Mouse (Mus musculus): ENCODE measurements around the gene Slc22a15. TPM values are rescaled to one million over a fixed set of nuclear protein-coding genes. Genes with fewer than 3 reads are reported as not detected.
"Not testable (repeated sequence)": the region's sequence is repeated elsewhere in the genome, so short reads cannot be mapped to it uniquely, and the experiment has no call there.

Gene Slc22a15
- polyA plus RNA-seq, 1 experiment from 2014 or later, result 7.6 TPM

DNA sequence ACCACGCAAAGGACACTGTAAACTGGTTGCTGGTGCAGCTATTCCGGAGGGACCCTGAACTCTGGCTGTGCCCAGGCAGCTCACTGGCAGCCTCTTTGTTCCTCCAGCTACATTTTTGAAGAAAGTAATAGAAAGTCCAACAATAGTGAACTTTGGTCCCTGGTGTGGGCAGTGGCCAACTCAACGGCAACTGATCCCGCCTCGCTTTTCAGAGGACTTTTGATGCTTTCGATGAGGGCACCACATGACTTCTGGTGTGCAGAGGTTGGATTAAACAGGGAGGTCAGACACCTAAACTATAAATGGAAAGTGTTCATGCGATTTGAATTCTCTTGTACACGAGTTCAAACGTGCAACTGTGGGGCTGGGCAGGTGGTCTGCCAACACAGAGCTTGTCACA is 99.9 kb downstream of the Slc22a15 start:
- no peak overlapping the region for H3K4me3 ChIP-seq (ENCODE audit: low read depth, low read length)
- H3K9ac ChIP-seq (ENCODE audit: low read length), result no peak overlapping the region

DNA sequence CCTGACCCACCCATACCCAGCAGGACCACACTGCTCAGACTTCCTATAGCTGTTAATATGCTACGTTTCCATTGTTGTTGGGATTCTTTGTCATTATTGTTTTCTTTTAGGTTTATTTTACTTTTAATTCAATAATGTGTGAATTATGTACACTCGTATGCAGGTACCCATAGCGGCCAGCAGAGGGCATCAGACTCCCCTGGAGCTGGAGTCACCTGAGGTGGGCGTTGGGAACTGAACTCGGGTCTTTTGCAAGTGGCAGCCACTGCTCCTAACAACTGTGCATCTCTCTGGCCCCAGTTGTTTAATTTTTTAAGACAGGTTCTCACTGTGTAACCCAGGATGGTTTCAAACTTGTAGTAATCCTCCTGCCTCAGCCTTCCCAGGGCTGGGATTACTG is 102.2 kb downstream of the Slc22a15 start:
- Histone ChIP-seq H3K36me3 (ENCODE audit: control insufficient read depth, insufficient read depth, low read length) (no peaks in the 10 kb centered on the region), H3K4me1 (ENCODE audit: control insufficient read depth, insufficient read depth, low read length) (no peaks in the 10 kb centered on the region), H3K27me3 (ENCODE audit: control insufficient read depth, insufficient read depth, low read length) (no peaks in the 10 kb centered on the region), H3K4me2 (ENCODE audit: low read depth) (no peak overlapping the region), H3K9me3 (ENCODE audit: control insufficient read depth, low read length) (no peaks in the 10 kb centered on the region), H3K4me3 (ENCODE audit: low read depth, low read length) (no peak overlapping the region), H3K27ac (ENCODE audit: low read depth, low read length) (no peak overlapping the region), H3K9ac (ENCODE audit: low read length) (no peak overlapping the region)
- ATAC-seq (ENCODE audit: insufficient read depth, low FRiP score, low TSS enrichment) (no peak), DNase-seq (ENCODE audit: low spot score) (no peak)
- 77% methylated on average over 5 of the region's 5 CpGs for WGBS

More for the DNA sequence above, 99.9 kb downstream of the Slc22a15 start:
- no peak for DNase-seq (ENCODE audit: low spot score)
- H3K27ac ChIP-seq (ENCODE audit: low read depth, low read length), result no peak overlapping the region
- H3K4me1 ChIP-seq (ENCODE audit: control insufficient read depth, insufficient read depth, low read length), result no peaks in the 10 kb centered on the region
- H3K4me2 ChIP-seq (ENCODE audit: low read depth), result no peak overlapping the region
- H3K9me3 ChIP-seq (ENCODE audit: control insufficient read depth, low read length), result no peaks in the 10 kb centered on the region
- ATAC-seq (ENCODE audit: insufficient read depth, low FRiP score, low TSS enrichment), result no peak
- WGBS, result 89% methylated on average over 9 of the region's 9 CpGs
- H3K36me3 ChIP-seq (ENCODE audit: control insufficient read depth, insufficient read depth, low read length), result no peaks in the 10 kb centered on the region
- H3K27me3 ChIP-seq (ENCODE audit: control insufficient read depth, insufficient read depth, low read length), result no peaks in the 10 kb centered on the region

DNA sequence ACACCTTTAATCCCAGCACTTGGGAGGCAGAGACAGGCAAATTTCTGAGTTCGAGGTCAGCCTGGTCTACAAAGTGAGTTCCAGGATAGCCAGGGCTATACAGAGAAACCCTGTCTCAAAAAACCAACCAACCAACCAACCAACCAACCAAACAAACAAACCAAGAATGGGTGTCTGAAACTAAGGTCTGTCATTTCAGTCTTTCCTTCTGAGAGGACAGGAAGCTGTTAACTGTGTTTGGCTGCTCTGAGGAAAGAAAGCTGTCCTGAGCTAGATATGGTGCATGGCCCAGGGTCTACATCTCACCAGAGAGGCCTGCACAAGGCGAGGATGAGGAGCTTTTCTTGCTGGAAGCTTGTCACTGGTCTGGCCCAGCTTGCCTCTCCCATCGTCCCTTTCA is 103.5 kb downstream of the Slc22a15 start:
- not testable (repeated sequence) for H3K36me3 ChIP-seq (ENCODE audit: control insufficient read depth, insufficient read depth, low read length); H3K9ac ChIP-seq (ENCODE audit: low read length); ATAC-seq (ENCODE audit: insufficient read depth, low FRiP score, low TSS enrichment); H3K4me2 ChIP-seq (ENCODE audit: low read depth); H3K4me3 ChIP-seq (ENCODE audit: low read depth, low read length); H3K4me1 ChIP-seq (ENCODE audit: control insufficient read depth, insufficient read depth, low read length); H3K9me3 ChIP-seq (ENCODE audit: control insufficient read depth, low read length); DNase-seq (ENCODE audit: low spot score); H3K27me3 ChIP-seq (ENCODE audit: control insufficient read depth, insufficient read depth, low read length); H3K27ac ChIP-seq (ENCODE audit: low read depth, low read length)
- WGBS, result 76% methylated on average over 3 of the region's 3 CpGs

DNA sequence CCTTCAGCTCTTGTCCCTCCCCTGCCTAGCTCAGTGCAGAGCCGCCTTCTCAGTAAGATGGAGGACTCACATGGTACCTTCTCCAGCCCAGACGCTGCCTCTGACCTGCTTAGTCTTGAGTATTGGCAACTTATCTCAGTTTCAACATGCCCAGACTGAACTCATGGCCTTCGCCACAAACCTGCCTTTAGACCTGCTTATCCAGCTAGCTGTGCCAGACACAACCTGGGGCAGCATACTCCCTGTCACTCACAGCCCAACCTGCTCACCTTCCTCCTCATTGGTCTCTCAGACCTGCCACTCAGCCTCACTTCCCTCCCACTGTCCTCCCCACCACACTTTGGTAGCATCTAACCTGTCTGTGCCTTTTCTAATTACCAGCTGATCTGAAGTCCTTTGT is 108.2 kb downstream of the Slc22a15 start:
- H3K27me3 ChIP-seq (ENCODE audit: control insufficient read depth, insufficient read depth, low read length), result no peaks in the 10 kb centered on the region
- WGBS, result 77% methylated on average over 3 of the region's 3 CpGs
- H3K27ac ChIP-seq (ENCODE audit: low read depth, low read length), result no peak overlapping the region
- no peaks in the 10 kb centered on the region for H3K4me1 ChIP-seq (ENCODE audit: control insufficient read depth, insufficient read depth, low read length)
- no peak overlapping the region for H3K9ac ChIP-seq (ENCODE audit: low read length)
- no peak overlapping the region for H3K4me2 ChIP-seq (ENCODE audit: low read depth)
- H3K36me3 ChIP-seq (ENCODE audit: control insufficient read depth, insufficient read depth, low read length), result no peaks in the 10 kb centered on the region
- no peak overlapping the region for H3K4me3 ChIP-seq (ENCODE audit: low read depth, low read length)
- H3K9me3 ChIP-seq (ENCODE audit: control insufficient read depth, low read length), result no peaks in the 10 kb centered on the region
- no peak for ATAC-seq (ENCODE audit: insufficient read depth, low FRiP score, low TSS enrichment)
- DNase-seq (ENCODE audit: low spot score), result no peak

DNA sequence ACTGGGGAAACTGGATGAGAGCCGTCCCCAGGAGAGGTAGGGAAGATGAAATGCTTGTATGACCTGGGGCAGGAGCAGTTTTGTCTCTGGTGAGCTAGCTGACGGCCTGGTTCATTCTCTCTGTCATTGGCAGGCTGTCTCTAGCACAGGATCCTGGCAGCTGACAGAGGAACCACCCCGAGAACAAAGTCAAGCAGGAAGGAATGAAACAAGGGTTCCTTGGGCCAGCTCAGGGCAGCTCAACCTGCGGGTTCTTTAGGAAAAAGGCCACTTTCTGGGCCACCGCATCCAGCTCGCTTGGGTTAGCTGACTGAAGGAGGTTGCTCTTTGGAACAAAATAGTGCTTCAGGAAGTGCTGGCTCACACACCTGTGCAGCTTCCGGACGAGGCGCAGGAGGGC is 109.5 kb downstream of the Slc22a15 start:
- WGBS, result 81% methylated on average over 9 of the region's 9 CpGs
- DNase-seq (ENCODE audit: low spot score), result no peak
- no peak for ATAC-seq (ENCODE audit: insufficient read depth, low FRiP score, low TSS enrichment)
- H3K27ac ChIP-seq (ENCODE audit: low read depth, low read length), result no peak overlapping the region
- no peaks in the 10 kb centered on the region for H3K27me3 ChIP-seq (ENCODE audit: control insufficient read depth, insufficient read depth, low read length)
- no peaks in the 10 kb centered on the region for H3K9me3 ChIP-seq (ENCODE audit: control insufficient read depth, low read length)
- no peaks in the 10 kb centered on the region for H3K36me3 ChIP-seq (ENCODE audit: control insufficient read depth, insufficient read depth, low read length)
- no peaks in the 10 kb centered on the region for H3K4me1 ChIP-seq (ENCODE audit: control insufficient read depth, insufficient read depth, low read length)
- H3K9ac ChIP-seq (ENCODE audit: low read length), result no peak overlapping the region
- no peak overlapping the region for H3K4me3 ChIP-seq (ENCODE audit: low read depth, low read length)
- no peak overlapping the region for H3K4me2 ChIP-seq (ENCODE audit: low read depth)

DNA sequence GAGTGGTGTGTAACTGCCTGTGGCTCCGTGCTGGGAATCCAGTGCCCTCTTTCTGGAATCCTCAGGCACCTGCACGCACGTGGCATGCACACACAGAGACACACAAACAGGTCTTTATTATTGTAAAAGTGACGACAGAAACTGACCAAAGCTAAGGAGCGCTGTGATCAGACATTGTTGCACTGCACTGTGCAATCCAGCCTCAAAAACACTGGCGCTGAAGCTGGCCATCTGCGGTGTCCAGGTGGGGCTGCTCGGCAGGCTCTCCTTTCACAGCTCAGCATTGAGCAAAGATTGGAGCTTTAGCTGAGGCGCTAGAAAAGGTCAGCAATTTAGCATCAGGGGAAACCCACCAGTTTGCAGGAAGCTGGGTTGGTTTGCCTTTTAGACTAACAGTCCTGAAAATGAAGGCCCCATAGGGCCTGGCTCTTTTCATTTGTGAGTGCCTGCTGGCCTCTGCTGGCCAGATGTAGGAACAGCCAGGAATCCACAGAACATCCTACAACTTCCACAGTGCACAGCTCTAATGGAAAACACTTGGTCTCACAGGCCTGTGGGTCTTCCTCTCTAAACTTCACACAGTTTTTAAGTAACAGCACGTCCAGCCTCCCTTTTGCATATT is 111.8 kb downstream of the Slc22a15 start:
- H3K36me3 ChIP-seq (ENCODE audit: control insufficient read depth, insufficient read depth, low read length), result no peaks in the 10 kb centered on the region
- no peaks in the 10 kb centered on the region for H3K4me1 ChIP-seq (ENCODE audit: control insufficient read depth, insufficient read depth, low read length)
- 66% methylated on average over 10 of the region's 10 CpGs for whole genome bisulfite sequencing
- ATAC-seq (ENCODE audit: insufficient read depth, low FRiP score, low TSS enrichment) (peak; percentile 67; the same call in 1 of the 2 replicates), DNase-seq (ENCODE audit: low spot score) (peak; percentile 80)
- H3K27ac ChIP-seq (ENCODE audit: low read depth, low read length), result no peak overlapping the region
- H3K27me3 ChIP-seq (ENCODE audit: control insufficient read depth, insufficient read depth, low read length), result no peaks in the 10 kb centered on the region
- no peak overlapping the region for H3K4me2 ChIP-seq (ENCODE audit: low read depth)
- H3K9me3 ChIP-seq (ENCODE audit: control insufficient read depth, low read length), result no peaks in the 10 kb centered on the region
- no peak overlapping the region for H3K4me3 ChIP-seq (ENCODE audit: low read depth, low read length)
- H3K9ac ChIP-seq (ENCODE audit: low read length), result no peak overlapping the region

DNA sequence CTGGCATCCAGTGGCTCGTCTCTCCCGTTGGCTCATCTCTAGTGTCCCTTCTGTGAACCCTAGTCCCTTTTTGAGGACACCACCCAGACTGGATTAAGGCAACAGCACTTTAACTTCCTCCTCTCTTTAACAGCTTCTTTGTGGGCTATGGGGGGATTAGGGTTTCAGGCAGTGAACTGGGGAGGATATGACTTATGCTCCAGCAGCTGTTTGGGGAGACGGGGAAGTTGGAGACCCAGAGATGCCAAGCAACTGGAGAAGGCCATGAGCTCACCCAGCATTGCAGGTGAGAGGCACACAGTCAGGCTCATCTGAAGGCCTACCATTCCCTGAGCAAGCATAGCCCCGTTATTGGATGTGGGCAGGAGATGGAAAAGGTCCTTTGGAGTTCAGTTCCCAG is 112.3 kb downstream of the Slc22a15 start:
- ATAC-seq (ENCODE audit: insufficient read depth, low FRiP score, low TSS enrichment), result no peak
- Histone ChIP-seq H3K4me2 (ENCODE audit: low read depth) (no peak overlapping the region), H3K27me3 (ENCODE audit: control insufficient read depth, insufficient read depth, low read length) (no peaks in the 10 kb centered on the region), H3K9ac (ENCODE audit: low read length) (no peak overlapping the region), H3K4me1 (ENCODE audit: control insufficient read depth, insufficient read depth, low read length) (no peaks in the 10 kb centered on the region), H3K9me3 (ENCODE audit: control insufficient read depth, low read length) (no peaks in the 10 kb centered on the region), H3K36me3 (ENCODE audit: control insufficient read depth, insufficient read depth, low read length) (no peaks in the 10 kb centered on the region), H3K27ac (ENCODE audit: low read depth, low read length) (no peak overlapping the region), H3K4me3 (ENCODE audit: low read depth, low read length) (no peak overlapping the region)
- WGBS, result 69% methylated on average over 4 of the region's 4 CpGs
- no peak for DNase-seq (ENCODE audit: low spot score)

DNA sequence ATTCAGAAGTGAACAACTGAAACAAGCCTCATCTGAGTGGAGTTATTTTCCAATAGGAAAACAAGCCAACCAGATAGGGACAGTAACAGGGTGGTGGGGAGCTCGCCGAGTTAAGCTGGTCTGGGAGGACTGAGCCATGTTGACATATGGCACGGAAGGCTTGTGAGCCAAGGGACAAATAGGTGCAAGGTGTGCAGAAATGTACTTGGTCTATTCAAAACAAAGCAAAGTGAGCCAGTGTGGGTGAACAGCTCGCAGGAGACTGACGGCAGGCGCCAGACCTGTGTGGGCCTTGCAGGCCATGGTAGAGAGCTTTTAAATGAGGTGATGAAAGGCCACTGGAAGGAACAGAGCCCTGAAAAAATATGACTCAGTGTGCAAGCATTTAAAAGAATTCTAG is 116.6 kb downstream of the Slc22a15 start:
- no peak overlapping the region for H3K27ac ChIP-seq (ENCODE audit: low read depth, low read length)
- no peak overlapping the region for H3K9ac ChIP-seq (ENCODE audit: low read length)
- no peak for DNase-seq (ENCODE audit: low spot score)
- no peak overlapping the region for H3K4me3 ChIP-seq (ENCODE audit: low read depth, low read length)
- H3K4me1 ChIP-seq (ENCODE audit: control insufficient read depth, insufficient read depth, low read length), result peaks cover 7% of the 10 kb centered on the region
- H3K36me3 ChIP-seq (ENCODE audit: control insufficient read depth, insufficient read depth, low read length), result no peaks in the 10 kb centered on the region
- ATAC-seq (ENCODE audit: insufficient read depth, low FRiP score, low TSS enrichment), result no peak
- no peaks in the 10 kb centered on the region for H3K9me3 ChIP-seq (ENCODE audit: control insufficient read depth, low read length)
- H3K27me3 ChIP-seq (ENCODE audit: control insufficient read depth, insufficient read depth, low read length), result no peaks in the 10 kb centered on the region
- WGBS, result 92% methylated on average over 6 of the region's 6 CpGs
- H3K4me2 ChIP-seq (ENCODE audit: low read depth), result no peak overlapping the region

DNA sequence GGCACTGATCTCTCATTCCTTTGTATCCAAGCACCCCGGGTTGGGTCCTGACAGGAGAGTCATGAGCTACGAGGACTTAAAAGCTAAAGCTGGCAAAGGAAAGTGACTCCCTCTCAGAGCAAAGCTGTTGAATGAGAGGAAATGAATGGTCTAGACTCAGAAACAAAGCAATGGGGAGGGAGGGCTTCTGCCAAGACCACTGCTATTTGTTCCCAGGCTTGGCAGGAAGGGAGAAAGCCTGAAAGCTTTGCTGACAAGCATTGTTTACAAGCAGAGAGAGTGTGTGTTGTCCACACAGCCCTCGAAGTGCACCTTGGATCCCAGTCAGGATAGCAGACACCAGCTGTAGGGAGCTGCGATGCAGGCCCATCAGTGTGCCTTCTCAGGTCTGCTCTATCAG is 117.3 kb downstream of the Slc22a15 start:
- H3K27ac ChIP-seq (ENCODE audit: low read depth, low read length), result no peak overlapping the region

More for the DNA sequence above, 117.3 kb downstream of the Slc22a15 start:
- H3K4me1 ChIP-seq (ENCODE audit: control insufficient read depth, insufficient read depth, low read length), result peaks cover 7% of the 10 kb centered on the region
- no peaks in the 10 kb centered on the region for H3K27me3 ChIP-seq (ENCODE audit: control insufficient read depth, insufficient read depth, low read length)
- H3K4me2 ChIP-seq (ENCODE audit: low read depth), result no peak overlapping the region
- H3K36me3 ChIP-seq (ENCODE audit: control insufficient read depth, insufficient read depth, low read length), result no peaks in the 10 kb centered on the region
- no peaks in the 10 kb centered on the region for H3K9me3 ChIP-seq (ENCODE audit: control insufficient read depth, low read length)
- ATAC-seq (ENCODE audit: insufficient read depth, low FRiP score, low TSS enrichment), result no peak
- H3K4me3 ChIP-seq (ENCODE audit: low read depth, low read length), result no peak overlapping the region
- WGBS, result 49% methylated on average over 4 of the region's 4 CpGs
- H3K9ac ChIP-seq (ENCODE audit: low read length), result no peak overlapping the region
- DNase-seq (ENCODE audit: low spot score), result no peak
